In genomic region chr11:40252399-40252798, GRCm38 (mm10) we compare ENCODE assay signal across 29 mouse cellular contexts.
"Had no signal": no experiment of that assay in that cellular context is flagged by ENCODE, and none has a peak within 500 bp of the region (broad histone marks: within the 10 kb centered on the region; RNA-seq: fewer than 3 reads in every experiment).

No protein-coding gene starts in this region.

- H3K9ac ChIP-seq: heart, embryonic 12.5 days; heart, embryonic 13.5 days; heart, embryonic 15.5 days; hindbrain, embryonic 12.5 days; hindbrain, embryonic 13.5 days; hindbrain, embryonic 14.5 days; hindbrain, embryonic 15.5 days; intestine, embryonic 15.5 days; kidney, embryonic 15.5 days had no signal

- H3K36me3 ChIP-seq: heart, embryonic 12.5 days; heart, embryonic 13.5 days; heart, embryonic 15.5 days; hindbrain, embryonic 10.5 days; hindbrain, embryonic 12.5 days; hindbrain, embryonic 13.5 days; hindbrain, embryonic 15.5 days; intestine, embryonic 15.5 days; kidney, embryonic 15.5 days had no signal

- DNase-seq: heart, postnatal 10 days; heart, postnatal 14 days; heart, postnatal 4 days; kidney, adult 11 months; kidney, adult 18-20 months; kidney, adult 2 months; kidney, adult 8-10 months; kidney, adult 9 months; kidney, postnatal 10 days; kidney, postnatal 14 days; kidney, postnatal 25 days; kidney, postnatal 36 days; kidney, postnatal 4 days; layer of hippocampus, adult 9-11 months; layer of hippocampus, postnatal 36 days had no signal

- H3K27ac ChIP-seq: heart, embryonic 13.5 days; heart, embryonic 15.5 days; hindbrain, embryonic 10.5 days; hindbrain, embryonic 12.5 days; hindbrain, embryonic 13.5 days; hindbrain, embryonic 14.5 days; hindbrain, embryonic 15.5 days; hindbrain, postnatal 0 days; intestine, embryonic 15.5 days; kidney, embryonic 15.5 days; kidney, postnatal 0 days; layer of hippocampus, adult 2 months; left cerebral cortex, adult 2 months had no signal

- H3K27me3 ChIP-seq: heart, embryonic 12.5 days; heart, embryonic 13.5 days; heart, embryonic 15.5 days; hindbrain, embryonic 12.5 days; hindbrain, embryonic 13.5 days; hindbrain, embryonic 15.5 days; intestine, embryonic 15.5 days; kidney, embryonic 15.5 days had no signal

- H3K9me3 ChIP-seq: heart, embryonic 12.5 days; heart, embryonic 13.5 days; heart, embryonic 15.5 days; hindbrain, embryonic 10.5 days; hindbrain, embryonic 12.5 days; hindbrain, embryonic 13.5 days; hindbrain, embryonic 15.5 days; intestine, embryonic 15.5 days; kidney, embryonic 15.5 days had no signal

- H3K4me1 ChIP-seq: heart, embryonic 12.5 days; heart, embryonic 13.5 days; heart, embryonic 15.5 days; hindbrain, embryonic 10.5 days; hindbrain, embryonic 12.5 days; hindbrain, embryonic 13.5 days; hindbrain, embryonic 15.5 days; intestine, embryonic 15.5 days; kidney, embryonic 15.5 days had no signal

- H3K4me3 ChIP-seq: heart, embryonic 12.5 days; heart, embryonic 13.5 days; heart, embryonic 15.5 days; hindbrain, embryonic 10.5 days; hindbrain, embryonic 12.5 days; hindbrain, embryonic 13.5 days; hindbrain, embryonic 15.5 days; intestine, embryonic 15.5 days; kidney, embryonic 15.5 days; layer of hippocampus, adult 2 months; left cerebral cortex, adult 2 months had no signal

- H3K4me2 ChIP-seq: heart, embryonic 12.5 days; heart, embryonic 13.5 days; heart, embryonic 15.5 days; hindbrain, embryonic 12.5 days; hindbrain, embryonic 13.5 days; hindbrain, embryonic 14.5 days; hindbrain, embryonic 15.5 days; intestine, embryonic 15.5 days; kidney, embryonic 15.5 days had no signal
